Mouse (Mus musculus) megakaryocyte, embryonic 14.5 days (primary cell): ENCODE results near the gene Nrarp. TPM values are rescaled to one million over a fixed set of nuclear protein-coding genes. Genes with fewer than 3 reads are reported as not detected.
A peak's percentile ranks its signal among the peaks of the same experiment; 100 is the strongest.

Experiments
- H3K27me3 ChIP-seq: replicated peaks from 2 replicates; pipeline ENCODE3; 2012; ENCODE audit warnings: inconsistent platforms
- H3K36me3 ChIP-seq: replicated peaks from 2 replicates; pipeline ENCODE3; 2012; ENCODE audit warnings: low read length, inconsistent platforms, mixed read lengths
- H3K4me1 ChIP-seq: 2 replicates; pipeline ENCODE4 v1.6.1; 2012; ENCODE audit warnings: inconsistent platforms
- H3K4me3 ChIP-seq: replicated peaks from 2 replicates; pipeline ENCODE3; 2012; ENCODE audit warnings: moderate library complexity, mild to moderate bottlenecking, inconsistent platforms
- H3K9me3 ChIP-seq: 2 replicates; pipeline ENCODE4 v1.6.1; 2012; ENCODE audit warnings: inconsistent platforms
- FLI1 ChIP-seq: IDR thresholded peaks from 2 replicates; pipeline ENCODE4 v1.6.1; 2012; ENCODE audit warnings: low read length, inconsistent platforms, mixed read lengths
- GATA1 ChIP-seq: IDR thresholded peaks from 3 replicates; pipeline ENCODE4 v1.6.1; 2012; ENCODE audit warnings: mixed read lengths, low read length, inconsistent platforms, borderline replicate concordance
- polyA plus RNA-seq: library from polyadenylated mRNA; stranded (reverse); fragments of >175 nt; gene quantifications from 2 replicates; pipeline ENCODE4 v1.2.3, GENCODE M21; 2012; ENCODE audit warnings: low replicate concordance; ENCODE audit not compliant: insufficient read depth

The Nrarp gene
- polyA plus RNA-seq, 1 experiment: 8.1 TPM

DNA sequence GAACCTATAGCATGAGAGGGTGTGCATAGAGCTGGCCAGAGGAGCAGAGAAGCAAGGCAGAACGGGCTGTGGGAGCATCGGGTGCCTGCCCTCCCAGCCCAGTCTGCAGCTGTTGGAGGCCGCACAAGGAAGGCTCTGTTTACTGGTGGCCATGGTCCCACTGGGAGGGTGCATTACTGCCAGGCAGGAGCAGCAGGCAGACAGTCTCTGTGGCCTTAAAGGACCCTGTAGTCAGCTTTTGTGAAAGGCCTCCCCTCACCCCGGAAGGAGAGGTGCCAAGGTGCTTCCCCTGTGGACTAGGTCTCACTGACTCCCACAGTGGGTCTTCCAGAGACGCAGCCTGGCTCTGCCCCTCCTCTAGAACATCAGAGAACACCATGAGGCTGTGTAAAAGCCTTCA lies 46.3 kb downstream of the Nrarp start:
- Histone ChIP-seq H3K9me3 (no peaks in the 10 kb centered on the region), H3K4me1 (peaks cover 72% of the 10 kb centered on the region), H3K36me3 (peaks cover 15% of the 10 kb centered on the region), H3K27me3 (peaks cover 15% of the 10 kb centered on the region), H3K4me3 (peak overlapping the region; percentile 76)
- TF ChIP-seq FLI1 (no peak), GATA1 (no peak)

DNA sequence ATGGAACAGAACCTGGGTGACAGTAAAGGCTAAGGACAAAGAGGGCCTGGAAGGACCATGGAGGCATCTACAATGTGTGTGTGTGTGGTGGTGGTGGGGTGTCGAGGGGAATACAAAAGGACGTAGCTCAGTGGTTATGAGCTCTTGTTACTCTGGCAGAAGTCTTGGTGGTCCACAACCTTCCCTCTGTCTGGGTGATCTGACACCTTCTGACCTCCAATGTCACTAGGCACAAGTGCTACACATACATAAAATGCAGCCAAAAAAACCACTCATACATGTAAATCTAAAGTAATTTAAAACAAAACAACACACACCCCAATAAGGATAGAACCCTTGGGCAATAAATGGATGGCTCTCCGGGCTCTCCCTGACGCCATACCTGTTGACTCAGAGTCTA lies 46.8 kb downstream of the Nrarp start:
- peaks cover 69% of the 10 kb centered on the region for H3K4me1 ChIP-seq
- TF ChIP-seq GATA1 (no peak), FLI1 (no peak)
- H3K27me3 ChIP-seq: peaks cover 19% of the 10 kb centered on the region
- H3K4me3 ChIP-seq: peak overlapping the region; percentile 90
- H3K36me3 ChIP-seq: peaks cover 10% of the 10 kb centered on the region
- H3K9me3 ChIP-seq: no peaks in the 10 kb centered on the region

DNA sequence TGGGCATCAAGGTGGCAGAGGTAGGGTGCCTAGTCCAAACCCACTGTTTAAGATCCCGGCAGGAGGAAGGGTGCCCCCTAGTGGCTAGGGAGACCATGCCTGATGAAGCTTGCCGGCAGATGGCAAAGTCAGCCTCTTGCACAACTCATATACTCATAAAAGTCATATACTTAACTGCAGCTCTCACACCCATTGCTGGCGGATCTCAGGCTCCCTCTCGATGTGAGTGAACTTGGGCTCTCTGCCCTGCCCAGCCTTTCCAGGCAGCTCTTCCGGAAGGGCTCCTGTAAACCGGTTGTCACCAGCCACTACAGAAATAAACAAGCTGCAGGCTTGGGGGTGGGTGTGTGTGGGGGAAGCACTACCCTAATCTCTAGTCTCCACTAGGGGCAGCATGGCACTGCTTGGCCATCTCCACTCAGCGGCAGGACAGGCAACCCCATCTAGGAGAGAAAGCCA lies 47.9 kb downstream of the Nrarp start:
- TF ChIP-seq FLI1 (no peak), GATA1 (no peak)
- peaks cover 66% of the 10 kb centered on the region for H3K4me1 ChIP-seq
- peaks cover 30% of the 10 kb centered on the region for H3K27me3 ChIP-seq
- H3K4me3 ChIP-seq: peak overlapping the region; percentile 90
- H3K9me3 ChIP-seq: no peaks in the 10 kb centered on the region
- H3K36me3 ChIP-seq: peaks cover 6% of the 10 kb centered on the region

DNA sequence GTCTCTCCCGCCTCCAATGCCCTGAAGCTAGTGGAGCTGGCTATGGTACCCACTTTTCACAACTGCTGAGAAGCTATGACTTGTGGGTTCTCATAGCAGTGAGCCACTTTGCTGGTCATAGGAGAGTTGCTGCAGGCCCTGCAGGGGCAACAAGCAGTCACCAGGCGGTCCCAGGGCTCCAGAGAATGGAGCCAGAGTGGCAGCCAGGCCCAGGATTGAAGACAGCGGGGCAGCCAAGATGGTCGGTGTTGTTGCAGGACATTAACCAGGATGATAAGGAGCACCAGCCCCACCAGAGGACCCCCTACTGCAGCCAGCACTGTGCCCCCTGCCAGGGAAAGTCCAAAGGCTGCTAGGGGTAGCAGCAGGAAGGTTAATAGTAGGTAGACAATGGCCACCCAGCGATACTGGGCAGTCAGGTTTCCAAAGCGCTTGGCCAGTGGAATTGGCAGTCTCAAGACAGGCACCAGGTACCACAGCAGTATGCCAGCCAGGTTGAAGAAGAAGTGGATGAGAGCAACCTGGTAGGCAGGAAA lies 48.5 kb downstream of the Nrarp start:
- Histone ChIP-seq H3K36me3 (no peaks in the 10 kb centered on the region), H3K4me3 (peak overlapping the region; percentile 90), H3K4me1 (peaks cover 67% of the 10 kb centered on the region), H3K9me3 (no peaks in the 10 kb centered on the region), H3K27me3 (peaks cover 34% of the 10 kb centered on the region)
- TF ChIP-seq GATA1: no peak
- no peak for TF ChIP-seq FLI1

DNA sequence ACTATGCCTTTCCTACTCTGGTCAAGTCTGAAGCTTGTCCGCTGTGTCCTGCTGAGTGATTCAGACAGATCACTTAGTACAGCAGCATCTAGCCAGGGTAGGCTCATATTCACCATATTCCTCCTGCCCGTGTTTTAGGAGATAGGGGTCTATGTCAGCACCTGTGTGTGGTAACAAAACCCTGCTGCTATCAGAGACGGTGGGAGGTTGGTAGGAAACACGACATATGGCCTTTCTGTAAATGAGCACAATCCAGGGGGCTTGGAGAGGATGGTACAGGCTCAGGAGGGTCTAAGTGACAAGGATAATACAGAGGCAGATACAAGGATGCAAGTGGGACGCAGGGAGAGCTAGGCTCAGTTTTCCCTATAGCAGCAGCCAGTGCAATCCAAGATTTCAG lies 49.0 kb downstream of the Nrarp start:
- Histone ChIP-seq H3K27me3 (peaks cover 40% of the 10 kb centered on the region), H3K36me3 (no peaks in the 10 kb centered on the region), H3K9me3 (no peaks in the 10 kb centered on the region), H3K4me3 (no peak overlapping the region), H3K4me1 (peaks cover 70% of the 10 kb centered on the region)
- TF ChIP-seq FLI1 (no peak), GATA1 (no peak)

DNA sequence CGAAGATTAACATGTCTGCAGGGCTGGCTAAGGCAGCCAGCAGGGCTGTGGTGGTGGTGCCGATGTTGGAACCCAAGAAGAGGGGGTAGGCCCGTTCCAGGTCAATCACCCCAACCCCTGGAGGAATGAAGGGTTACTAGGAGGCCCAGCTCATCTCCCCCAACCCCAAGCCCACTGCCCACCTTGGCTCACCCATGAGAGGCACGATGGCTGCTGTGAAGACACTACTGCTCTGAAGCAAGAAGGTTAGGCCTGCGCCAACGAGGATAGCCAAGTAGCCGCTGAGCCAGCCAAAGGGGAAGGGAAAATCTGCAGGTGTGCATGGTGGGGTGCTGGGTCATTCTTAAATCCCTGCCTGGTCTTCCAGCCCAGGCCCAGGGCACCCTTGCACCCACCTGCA lies 50.0 kb downstream of the Nrarp start:
- no peaks in the 10 kb centered on the region for H3K36me3 ChIP-seq
- H3K4me1 ChIP-seq: peaks cover 66% of the 10 kb centered on the region
- H3K4me3 ChIP-seq: no peak overlapping the region
- H3K27me3 ChIP-seq: peaks cover 50% of the 10 kb centered on the region
- no peak for TF ChIP-seq FLI1
- TF ChIP-seq GATA1: no peak
- no peaks in the 10 kb centered on the region for H3K9me3 ChIP-seq

DNA sequence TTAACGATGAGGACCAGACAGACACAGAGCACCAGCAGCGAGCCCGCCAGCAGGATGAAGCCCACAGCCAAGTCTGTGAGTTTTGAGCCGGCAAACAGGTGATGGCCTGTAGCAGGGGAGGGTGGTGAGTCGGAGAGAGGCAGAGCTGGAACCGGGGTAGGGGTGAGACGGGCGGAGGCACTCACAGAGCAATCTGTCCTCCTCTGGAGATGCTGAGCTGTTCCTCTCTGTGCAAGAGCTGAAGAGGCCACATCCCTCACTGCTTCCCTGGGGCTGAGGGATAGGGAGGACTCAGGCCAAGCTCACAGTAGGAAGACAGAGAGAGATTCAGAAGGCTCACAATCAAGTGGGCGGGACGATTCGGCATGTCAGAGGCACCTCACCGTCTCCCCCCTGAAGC lies 50.5 kb downstream of the Nrarp start:
- no peak for TF ChIP-seq GATA1
- no peak overlapping the region for H3K4me3 ChIP-seq
- peaks cover 54% of the 10 kb centered on the region for H3K27me3 ChIP-seq
- H3K9me3 ChIP-seq: no peaks in the 10 kb centered on the region
- H3K36me3 ChIP-seq: no peaks in the 10 kb centered on the region
- peaks cover 64% of the 10 kb centered on the region for H3K4me1 ChIP-seq

Other genes starting within 250 kb of the Nrarp start
- 61.7 and 82.8 TPM in 2 replicates for gene Arrdc1, start 245.5 kb upstream of the Nrarp start, polyA plus RNA-seq
- gene Zmynd19, start 231.0 kb upstream of the Nrarp start, polyA plus RNA-seq: 2.9 and 5.7 TPM in 2 replicates
- gene Dph7, start 218.4 kb upstream of the Nrarp start, polyA plus RNA-seq: 10.2 and 14.3 TPM in 2 replicates
- gene Mrpl41, start 205.7 kb upstream of the Nrarp start, polyA plus RNA-seq: 26.6 and 65.1 TPM in 2 replicates
- gene Pnpla7, start 204.7 kb upstream of the Nrarp start, polyA plus RNA-seq: 1.5 and 7.1 TPM in 2 replicates
- gene Nsmf, start 126.4 kb upstream of the Nrarp start, polyA plus RNA-seq: 24.0 and 32.1 TPM in 2 replicates
- not detected in 2 replicates for gene Entpd8, start 100.5 kb upstream of the Nrarp start, polyA plus RNA-seq
- not detected in 2 replicates for gene Noxa1, start 85.6 kb upstream of the Nrarp start, polyA plus RNA-seq
- 10.3 and 14.6 TPM in 2 replicates for gene Tor4a, start 16.1 kb downstream of the Nrarp start, polyA plus RNA-seq
- gene Nelfb, start 30.7 kb downstream of the Nrarp start, polyA plus RNA-seq: 22.9 and 24.0 TPM in 2 replicates
- gene Stpg3, start 33.9 kb downstream of the Nrarp start, polyA plus RNA-seq: 0.08 and 1.5 TPM in 2 replicates
- not detected in 2 replicates for gene Fam166a, start 38.0 kb downstream of the Nrarp start, polyA plus RNA-seq
- gene Tubb4b, start 43.9 kb downstream of the Nrarp start, polyA plus RNA-seq: 264 and 365 TPM in 2 replicates
- gene Slc34a3, start 53.6 kb downstream of the Nrarp start, polyA plus RNA-seq: not detected in 2 replicates
- gene Rnf224, start 56.0 kb downstream of the Nrarp start, polyA plus RNA-seq: not detected in 2 replicates
- 3.8 and 7.6 TPM in 2 replicates for gene Rnf208, start 61.5 kb downstream of the Nrarp start, polyA plus RNA-seq
- not detected in 2 replicates for gene Cysrt1, start 61.7 kb downstream of the Nrarp start, polyA plus RNA-seq
- gene AL732309.1, start 66.1 kb downstream of the Nrarp start, polyA plus RNA-seq: 1.1 TPM in 1 of 2 replicates, not detected in the other
- gene Tmem203, start 74.7 kb downstream of the Nrarp start, polyA plus RNA-seq: 16.3 and 20.0 TPM in 2 replicates
- 11.9 and 12.9 TPM in 2 replicates for gene Tprn, start 81.9 kb downstream of the Nrarp start, polyA plus RNA-seq
- gene Ssna1, start 91.7 kb downstream of the Nrarp start, polyA plus RNA-seq: 34.6 and 160 TPM in 2 replicates
- gene Anapc2, start 91.7 kb downstream of the Nrarp start, polyA plus RNA-seq: 3.1 and 14.8 TPM in 2 replicates
- gene Tmem210, start 107.4 kb downstream of the Nrarp start, polyA plus RNA-seq: not detected in 2 replicates
- not detected in 2 replicates for gene Lrrc26, start 109.2 kb downstream of the Nrarp start, polyA plus RNA-seq
- gene Grin1, start 138.4 kb downstream of the Nrarp start, polyA plus RNA-seq: not detected in 2 replicates
- gene Man1b1, start 151.6 kb downstream of the Nrarp start, polyA plus RNA-seq: 4.4 and 13.9 TPM in 2 replicates
- 4.3 and 4.4 TPM in 2 replicates for gene Dpp7, start 175.6 kb downstream of the Nrarp start, polyA plus RNA-seq
- gene Uap1l1, start 184.9 kb downstream of the Nrarp start, polyA plus RNA-seq: 12.1 and 13.3 TPM in 2 replicates
- gene Sapcd2, start 191.6 kb downstream of the Nrarp start, polyA plus RNA-seq: 26.7 and 29.9 TPM in 2 replicates
- 1.3 TPM in 1 of 2 replicates, not detected in the other for gene Entpd2, start 215.1 kb downstream of the Nrarp start, polyA plus RNA-seq
- gene Npdc1, start 218.6 kb downstream of the Nrarp start, polyA plus RNA-seq: 3.7 and 3.9 TPM in 2 replicates
- gene Fut7, start 242.5 kb downstream of the Nrarp start, polyA plus RNA-seq: 4.3 TPM in 1 of 2 replicates, not detected in the other
- gene Abca2, start 247.9 kb downstream of the Nrarp start, polyA plus RNA-seq: 13.1 and 24.3 TPM in 2 replicates